Mouse (Mus musculus): ENCODE data around the gene Sp8.

The Sp8 gene

GRCm38 (mm10) chr12:118846221-118846620, at the start of gene Sp8:
Gene Sp8 (plus strand): TSS chr12:118846329.
- no peak for DNase-seq (ENCODE audit: low read depth)

GRCm38 (mm10) chr12:118811328-118811961, 34.7 kb upstream of the Sp8 start:
- no peak for DNase-seq (ENCODE audit: low read depth)

GRCm38 (mm10) chr12:118814561-118814960, 31.6 kb upstream of the Sp8 start:
- DNase-seq (ENCODE audit: low read depth), result no peak

- no peak for DNase-seq (ENCODE audit: low read depth)
Observed at GRCm38 (mm10) chr12:118816156-118816555, 30.0 kb upstream of the Sp8 start.

GRCm38 (mm10) chr12:118829881-118830280, 16.2 kb upstream of the Sp8 start:
- no peak for DNase-seq (ENCODE audit: low read depth)

- no peak for DNase-seq (ENCODE audit: low read depth)
Observed at GRCm38 (mm10) chr12:118836411-118837341, 9.5 kb upstream of the Sp8 start.

- no peak for DNase-seq (ENCODE audit: low read depth)
Observed at GRCm38 (mm10) chr12:118837361-118837760, 8.8 kb upstream of the Sp8 start.

GRCm38 (mm10) chr12:118838260-118838659, 7.9 kb upstream of the Sp8 start:
- DNase-seq (ENCODE audit: low read depth), result no peak

- no peak for DNase-seq (ENCODE audit: low read depth)
Observed at GRCm38 (mm10) chr12:118839398-118839797, 6.7 kb upstream of the Sp8 start.

- no peak for DNase-seq (ENCODE audit: low read depth)
Observed at GRCm38 (mm10) chr12:118840301-118840700, 5.8 kb upstream of the Sp8 start.

GRCm38 (mm10) chr12:118840861-118841260, 5.3 kb upstream of the Sp8 start:
- no peak for DNase-seq (ENCODE audit: low read depth)

GRCm38 (mm10) chr12:118841381-118841922, 4.7 kb upstream of the Sp8 start:
- DNase-seq (ENCODE audit: low read depth), result no peak

GRCm38 (mm10) chr12:118841971-118842550, 4.1 kb upstream of the Sp8 start:
- no peak for DNase-seq (ENCODE audit: low read depth)

GRCm38 (mm10) chr12:118842671-118843411, 3.3 kb upstream of the Sp8 start:
- no peak for DNase-seq (ENCODE audit: low read depth)

- no peak for DNase-seq (ENCODE audit: low read depth)
Observed at GRCm38 (mm10) chr12:118844111-118844510, 2.0 kb upstream of the Sp8 start.

- no peak for DNase-seq (ENCODE audit: low read depth)
Observed at GRCm38 (mm10) chr12:118844841-118845240, 1.3 kb upstream of the Sp8 start.

GRCm38 (mm10) chr12:118845351-118845750, 778 bp upstream of the Sp8 start:
- DNase-seq (ENCODE audit: low read depth), result no peak

- DNase-seq (ENCODE audit: low read depth), result peak; percentile 7
Observed at GRCm38 (mm10) chr12:118846649-118847321, 656 bp downstream of the Sp8 start.

- DNase-seq (ENCODE audit: low read depth), result no peak
Observed at GRCm38 (mm10) chr12:118847381-118847780, 1.3 kb downstream of the Sp8 start.

- no peak for DNase-seq (ENCODE audit: low read depth)
Observed at GRCm38 (mm10) chr12:118847861-118848495, 1.8 kb downstream of the Sp8 start.

Measured in naive thymus-derived CD4-positive, alpha-beta T cell, adult 2 months (primary cell).